Mouse (Mus musculus): ENCODE results near the gene Trp53tg5.
A peak's percentile ranks its signal among the peaks of the same experiment; 100 is the strongest.

Trp53tg5 gene

GRCm38 (mm10) chr2:164496847-164497690 lies 23.5 kb upstream of the Trp53tg5 start, which contains the start of gene Pigt:
Gene Pigt, plus strand, starts transcription at chr2:164497520.
- DNase-seq (ENCODE audit: inconsistent age in 2 of 2, low spot score in 1 of 2), result peak; percentile 91 to 97

- DNase-seq (ENCODE audit: inconsistent age in 2 of 2, low spot score in 1 of 2), result no peak
These were observed 22.8 kb upstream of the Trp53tg5 start for GRCm38 (mm10) chr2:164496331-164496730.

GRCm38 (mm10) chr2:164494126-164494525 lies 20.6 kb upstream of the Trp53tg5 start:
- DNase-seq (ENCODE audit: inconsistent age in 2 of 2, low spot score in 1 of 2), result no peak

- DNase-seq (ENCODE audit: inconsistent age in 2 of 2, low spot score in 1 of 2), result no peak
These were observed 14.3 kb upstream of the Trp53tg5 start for GRCm38 (mm10) chr2:164487812-164488211.

GRCm38 (mm10) chr2:164487115-164487527 lies 13.6 kb upstream of the Trp53tg5 start:
- DNase-seq (ENCODE audit: inconsistent age in 2 of 2, low spot score in 1 of 2), result no peak

GRCm38 (mm10) chr2:164486258-164487114 lies 13.0 kb upstream of the Trp53tg5 start:
- DNase-seq (ENCODE audit: inconsistent age in 2 of 2, low spot score in 1 of 2), result peak; percentile 54 to 83

GRCm38 (mm10) chr2:164485681-164486257 lies 12.2 kb upstream of the Trp53tg5 start, which contains the start of gene Dbndd2:
Gene Dbndd2, plus strand, starts transcription at chr2:164486106.
- DNase-seq (ENCODE audit: inconsistent age in 2 of 2, low spot score in 1 of 2), result peak; percentile 34 to 72

GRCm38 (mm10) chr2:164470254-164470653 lies 3.3 kb downstream of the Trp53tg5 start:
- peak; percentile 52 to 87 for DNase-seq (ENCODE audit: inconsistent age in 2 of 2, low spot score in 1 of 2)

- DNase-seq (ENCODE audit: inconsistent age in 2 of 2, low spot score in 1 of 2), result no peak
These were observed 6.7 kb downstream of the Trp53tg5 start for GRCm38 (mm10) chr2:164466787-164467186.

- no peak for DNase-seq (ENCODE audit: inconsistent age in 2 of 2, low spot score in 1 of 2)
These were observed 8.4 kb downstream of the Trp53tg5 start for GRCm38 (mm10) chr2:164465161-164465560.

- peak; percentile 98 to 99 for DNase-seq (ENCODE audit: inconsistent age in 2 of 2, low spot score in 1 of 2)
These were observed 12.6 kb downstream of the Trp53tg5 start, which contains the start of gene Gm20458 for GRCm38 (mm10) chr2:164460745-164461551. Gene Gm20458, plus strand, starts transcription at chr2:164460967.

GRCm38 (mm10) chr2:164458535-164458934 lies 15.0 kb downstream of the Trp53tg5 start:
- DNase-seq (ENCODE audit: inconsistent age in 2 of 2, low spot score in 1 of 2), result peak; percentile 85 to 92

- peak in 1 of 2 experiments; percentile 58 for DNase-seq (ENCODE audit: inconsistent age in 2 of 2, low spot score in 1 of 2)
These were observed 15.6 kb downstream of the Trp53tg5 start for GRCm38 (mm10) chr2:164457942-164458341.

- peak in 1 of 2 experiments; percentile 83 for DNase-seq (ENCODE audit: inconsistent age in 2 of 2, low spot score in 1 of 2)
These were observed 16.6 kb downstream of the Trp53tg5 start, which contains the start of gene Sys1 for GRCm38 (mm10) chr2:164456864-164457300. Gene Sys1, plus strand, starts transcription at chr2:164456964.

GRCm38 (mm10) chr2:164456413-164456812 lies 17.1 kb downstream of the Trp53tg5 start:
- DNase-seq (ENCODE audit: inconsistent age in 2 of 2, low spot score in 1 of 2), result peak in 1 of 2 experiments; percentile 70

GRCm38 (mm10) chr2:164455421-164456190 lies 17.9 kb downstream of the Trp53tg5 start:
- DNase-seq (ENCODE audit: inconsistent age in 2 of 2, low spot score in 1 of 2), result peak; percentile 76 to 81

- peak; percentile 75 to 90 for DNase-seq (ENCODE audit: inconsistent age in 2 of 2, low spot score in 1 of 2)
These were observed 18.7 kb downstream of the Trp53tg5 start for GRCm38 (mm10) chr2:164454846-164455245.

GRCm38 (mm10) chr2:164453887-164454500 lies 19.5 kb downstream of the Trp53tg5 start:
- no peak for DNase-seq (ENCODE audit: inconsistent age in 2 of 2, low spot score in 1 of 2)
